Mouse (Mus musculus): ENCODE results near the gene Hsd17b13. TPM values are rescaled to one million over a fixed set of nuclear protein-coding genes. Genes with fewer than 3 reads are reported as not detected.

Gene Hsd17b13
- polyA plus RNA-seq, 1 experiment, result 0.12 TPM

GRCm38 (mm10) chr5:103980705-103981560, 3.7 kb upstream of the Hsd17b13 start:
- Histone ChIP-seq H3K4me1 (ENCODE audit: control insufficient read depth, insufficient read depth, low read length) (no peaks in the 10 kb centered on the region), H3K4me3 (ENCODE audit: control insufficient read depth, low read depth, low read length) (no peak overlapping the region), H3K36me3 (ENCODE audit: control insufficient read depth, insufficient read depth, low read length) (no peaks in the 10 kb centered on the region), H3K27ac (ENCODE audit: control insufficient read depth, insufficient read depth, low read depth, low read length) (no peak overlapping the region), H3K27me3 (ENCODE audit: control insufficient read depth, insufficient read depth, low read length) (no peaks in the 10 kb centered on the region)
- no peak for TF ChIP-seq CTCF (IDR thresholded peaks at IDR 0.05; ENCODE audit: control insufficient read depth, insufficient read depth, insufficient replicate concordance, low read depth, low read length)
- TF ChIP-seq POLR2A (IDR thresholded peaks at IDR 0.05; ENCODE audit: control insufficient read depth, low read depth, low read length), result no peak

- Histone ChIP-seq H3K4me1 (ENCODE audit: control insufficient read depth, insufficient read depth, low read length) (no peaks in the 10 kb centered on the region), H3K27ac (ENCODE audit: control insufficient read depth, insufficient read depth, low read depth, low read length) (no peak overlapping the region), H3K4me3 (ENCODE audit: control insufficient read depth, low read depth, low read length) (no peak overlapping the region), H3K27me3 (ENCODE audit: control insufficient read depth, insufficient read depth, low read length) (no peaks in the 10 kb centered on the region), H3K36me3 (ENCODE audit: control insufficient read depth, insufficient read depth, low read length) (no peaks in the 10 kb centered on the region)
- TF ChIP-seq CTCF (IDR thresholded peaks at IDR 0.05; ENCODE audit: control insufficient read depth, insufficient read depth, insufficient replicate concordance, low read depth, low read length) (no peak), POLR2A (IDR thresholded peaks at IDR 0.05; ENCODE audit: control insufficient read depth, low read depth, low read length) (no peak)
These were observed 829 bp upstream of the Hsd17b13 start for GRCm38 (mm10) chr5:103977907-103978570.

- Histone ChIP-seq H3K27me3 (ENCODE audit: control insufficient read depth, insufficient read depth, low read length) (no peaks in the 10 kb centered on the region), H3K36me3 (ENCODE audit: control insufficient read depth, insufficient read depth, low read length) (no peaks in the 10 kb centered on the region), H3K4me1 (ENCODE audit: control insufficient read depth, insufficient read depth, low read length) (no peaks in the 10 kb centered on the region; the same call in 1 of the 2 replicates), H3K4me3 (ENCODE audit: control insufficient read depth, low read depth, low read length) (no peak overlapping the region), H3K27ac (ENCODE audit: control insufficient read depth, insufficient read depth, low read depth, low read length) (no peak overlapping the region)
- TF ChIP-seq POLR2A (IDR thresholded peaks at IDR 0.05; ENCODE audit: control insufficient read depth, low read depth, low read length) (no peak), CTCF (IDR thresholded peaks at IDR 0.05; ENCODE audit: control insufficient read depth, insufficient read depth, insufficient replicate concordance, low read depth, low read length) (no peak)
These were observed 1.5 kb downstream of the Hsd17b13 start for GRCm38 (mm10) chr5:103975736-103976135.

GRCm38 (mm10) chr5:103972801-103973200, 4.4 kb downstream of the Hsd17b13 start:
- TF ChIP-seq POLR2A (IDR thresholded peaks at IDR 0.05; ENCODE audit: control insufficient read depth, low read depth, low read length), result no peak
- Histone ChIP-seq H3K36me3 (ENCODE audit: control insufficient read depth, insufficient read depth, low read length) (no peaks in the 10 kb centered on the region), H3K27ac (ENCODE audit: control insufficient read depth, insufficient read depth, low read depth, low read length) (no peak overlapping the region), H3K4me3 (ENCODE audit: control insufficient read depth, low read depth, low read length) (no peak overlapping the region), H3K4me1 (ENCODE audit: control insufficient read depth, insufficient read depth, low read length) (no peaks in the 10 kb centered on the region; the same call in 1 of the 2 replicates), H3K27me3 (ENCODE audit: control insufficient read depth, insufficient read depth, low read length) (no peaks in the 10 kb centered on the region)

- no peaks in the 10 kb centered on the region for H3K36me3 ChIP-seq (ENCODE audit: control insufficient read depth, insufficient read depth, low read length)
- no peak overlapping the region for H3K27ac ChIP-seq (ENCODE audit: control insufficient read depth, insufficient read depth, low read depth, low read length)
- H3K4me3 ChIP-seq (ENCODE audit: control insufficient read depth, low read depth, low read length), result no peak overlapping the region
- no peaks in the 10 kb centered on the region for H3K27me3 ChIP-seq (ENCODE audit: control insufficient read depth, insufficient read depth, low read length)
- H3K4me1 ChIP-seq (ENCODE audit: control insufficient read depth, insufficient read depth, low read length), result no peaks in the 10 kb centered on the region; the same call in 1 of the 2 replicates
- no peak for TF ChIP-seq CTCF (IDR thresholded peaks at IDR 0.05; ENCODE audit: control insufficient read depth, insufficient read depth, insufficient replicate concordance, low read depth, low read length)
- no peak for TF ChIP-seq POLR2A (IDR thresholded peaks at IDR 0.05; ENCODE audit: control insufficient read depth, low read depth, low read length)
These were observed 4.8 kb downstream of the Hsd17b13 start for GRCm38 (mm10) chr5:103972379-103972778.

- H3K27ac ChIP-seq (ENCODE audit: control insufficient read depth, insufficient read depth, low read depth, low read length), result no peak overlapping the region
- no peaks in the 10 kb centered on the region for H3K27me3 ChIP-seq (ENCODE audit: control insufficient read depth, insufficient read depth, low read length)
- H3K36me3 ChIP-seq (ENCODE audit: control insufficient read depth, insufficient read depth, low read length), result no peaks in the 10 kb centered on the region
- H3K4me1 ChIP-seq (ENCODE audit: control insufficient read depth, insufficient read depth, low read length), result no peaks in the 10 kb centered on the region; the same call in 1 of the 2 replicates
- TF ChIP-seq CTCF (IDR thresholded peaks at IDR 0.05; ENCODE audit: control insufficient read depth, insufficient read depth, insufficient replicate concordance, low read depth, low read length) (no peak), POLR2A (IDR thresholded peaks at IDR 0.05; ENCODE audit: control insufficient read depth, low read depth, low read length) (no peak)
- no peak overlapping the region for H3K4me3 ChIP-seq (ENCODE audit: control insufficient read depth, low read depth, low read length)
These were observed 6.2 kb downstream of the Hsd17b13 start for GRCm38 (mm10) chr5:103971051-103971450.

- Histone ChIP-seq H3K4me3 (ENCODE audit: control insufficient read depth, low read depth, low read length) (no peak overlapping the region), H3K27ac (ENCODE audit: control insufficient read depth, insufficient read depth, low read depth, low read length) (no peak overlapping the region), H3K4me1 (ENCODE audit: control insufficient read depth, insufficient read depth, low read length) (no peaks in the 10 kb centered on the region), H3K27me3 (ENCODE audit: control insufficient read depth, insufficient read depth, low read length) (no peaks in the 10 kb centered on the region), H3K36me3 (ENCODE audit: control insufficient read depth, insufficient read depth, low read length) (no peaks in the 10 kb centered on the region)
- TF ChIP-seq CTCF (IDR thresholded peaks at IDR 0.05; ENCODE audit: control insufficient read depth, insufficient read depth, insufficient replicate concordance, low read depth, low read length) (no peak), POLR2A (IDR thresholded peaks at IDR 0.05; ENCODE audit: control insufficient read depth, low read depth, low read length) (no peak)
These were observed 14.2 kb downstream of the Hsd17b13 start for GRCm38 (mm10) chr5:103962935-103963429.

Measured in testis, adult 2 months (tissue).